Mouse (Mus musculus) ovary, postnatal 36 days (tissue): ENCODE data around the gene Aste1.

ENCODE experiments used
- DNase-seq: peaks from one replicate; pipeline ENCODE4 v3.0.0; 2022; ENCODE audit warnings: low spot score, mixed read lengths

Gene Aste1

DNA sequence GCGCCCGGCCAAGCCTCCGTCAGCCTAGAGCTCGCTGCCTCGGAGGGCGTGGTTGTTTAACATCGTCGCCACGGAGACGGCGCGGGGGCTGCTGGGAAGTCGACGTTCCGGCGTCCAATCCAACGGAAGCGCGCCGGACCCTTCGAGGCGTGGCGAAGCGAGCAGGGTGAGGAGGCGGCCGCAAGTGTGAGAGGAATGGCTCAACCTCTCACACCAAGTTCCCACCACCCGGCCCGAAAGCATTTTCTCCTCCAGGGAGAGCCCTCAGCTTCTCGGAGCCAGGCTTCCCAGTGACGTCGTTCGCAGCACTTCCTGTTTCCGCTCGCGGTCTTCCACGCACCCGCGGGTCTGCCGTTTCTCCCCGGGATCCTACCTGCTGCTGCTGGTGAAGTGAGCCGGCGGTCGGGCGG, at the start of gene Aste1, which contains the start of gene Nek11:
TSS of gene Aste1 (plus strand) at position 175 of the 410 bp plus-strand sequence.
TSS of gene Nek11 (minus strand) at position 307 of the 410 bp plus-strand sequence.
- DNase-seq = peak; percentile 93

GRCm38 (mm10) chr9:105348242-105349031, 46.8 kb upstream of the Aste1 start:
- DNase-seq = no peak

- no peak for DNase-seq
These were observed 46.2 kb upstream of the Aste1 start for GRCm38 (mm10) chr9:105349034-105349433.

GRCm38 (mm10) chr9:105362181-105362580, 33.0 kb upstream of the Aste1 start:
- no peak for DNase-seq

DNA sequence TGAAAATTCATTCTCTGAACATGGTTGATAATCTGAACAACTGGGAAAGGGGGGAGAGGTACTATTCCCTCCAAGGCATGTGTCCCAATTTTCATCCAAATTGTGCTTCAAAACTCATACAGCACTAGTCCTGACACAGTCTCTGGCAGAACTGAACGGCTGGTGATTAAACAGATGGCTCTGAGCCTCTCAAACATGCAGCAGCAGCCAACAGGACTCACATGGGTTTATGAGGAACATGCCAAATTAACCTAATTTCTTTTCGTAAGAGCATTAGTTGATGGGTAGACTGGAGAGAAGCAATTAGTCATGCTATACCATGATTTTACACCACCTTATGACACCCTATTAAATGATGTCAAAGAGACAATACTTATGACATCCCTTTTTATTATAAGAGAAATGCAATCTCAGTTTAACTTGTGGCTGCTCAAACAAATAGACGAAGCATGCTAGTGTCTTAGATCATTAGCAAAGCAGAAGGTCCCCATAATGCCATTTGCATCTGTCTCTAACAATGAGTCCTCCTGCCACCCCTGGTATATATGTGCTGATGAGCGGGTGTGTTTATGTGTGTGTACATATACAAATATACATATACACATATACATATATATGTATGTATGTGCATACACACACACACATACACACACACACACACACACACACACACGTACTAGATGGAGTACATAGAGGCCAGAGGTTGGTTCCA, 31.5 kb upstream of the Aste1 start:
- no peak for DNase-seq

GRCm38 (mm10) chr9:105366199-105366598, 29.0 kb upstream of the Aste1 start:
- DNase-seq = no peak

GRCm38 (mm10) chr9:105368605-105369004, 26.6 kb upstream of the Aste1 start:
- DNase-seq = no peak

- no peak for DNase-seq
These were observed 20.8 kb upstream of the Aste1 start for GRCm38 (mm10) chr9:105374361-105374760.

GRCm38 (mm10) chr9:105376411-105376810, 18.8 kb upstream of the Aste1 start:
- DNase-seq = no peak

DNA sequence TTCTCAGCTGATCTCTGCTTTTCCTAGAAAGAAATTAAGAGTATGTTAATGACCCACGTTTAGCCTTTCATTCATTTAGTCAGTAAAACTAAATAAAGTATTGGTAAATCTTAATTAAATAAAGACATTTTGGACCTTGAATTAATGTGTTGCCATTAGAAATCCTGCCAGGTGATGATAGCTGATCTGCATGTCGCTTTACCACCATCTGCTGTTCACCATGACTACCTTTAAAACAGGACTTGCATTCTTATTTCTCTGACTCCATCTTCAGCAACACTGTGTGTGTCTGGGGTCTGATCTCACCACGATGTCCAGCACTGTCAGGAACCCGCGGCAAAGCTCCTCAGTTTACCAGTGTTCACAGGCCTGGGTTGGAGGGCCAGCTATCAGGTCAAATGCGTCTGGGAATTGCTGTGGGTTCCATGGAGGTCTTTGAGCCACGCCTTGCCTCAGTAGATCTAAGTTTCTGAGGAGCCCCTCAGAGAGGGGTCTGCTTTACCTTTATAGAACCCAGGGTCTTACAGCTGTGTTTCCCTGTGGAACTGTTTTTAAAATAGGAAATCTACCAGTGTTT, 18.1 kb upstream of the Aste1 start:
- no peak for DNase-seq

DNA sequence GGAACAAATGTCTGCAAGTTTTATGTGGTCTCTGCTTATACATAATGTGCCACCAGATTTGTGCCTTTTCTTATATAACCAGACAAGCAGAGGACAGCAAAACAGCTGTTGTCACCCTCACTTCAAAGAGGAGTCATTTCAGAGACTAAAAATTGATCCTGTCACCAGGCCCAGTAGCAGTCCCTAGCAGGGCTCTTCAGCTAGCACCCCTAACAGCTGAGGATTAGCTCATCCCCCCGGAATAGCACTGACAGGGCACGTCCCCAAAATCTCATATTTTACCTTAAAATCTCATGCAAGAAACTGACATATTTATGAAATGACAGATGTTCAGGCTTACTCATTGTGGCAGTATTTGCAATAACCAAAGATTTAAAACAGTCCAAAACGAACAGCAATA, 17.6 kb upstream of the Aste1 start:
- DNase-seq = no peak

DNA sequence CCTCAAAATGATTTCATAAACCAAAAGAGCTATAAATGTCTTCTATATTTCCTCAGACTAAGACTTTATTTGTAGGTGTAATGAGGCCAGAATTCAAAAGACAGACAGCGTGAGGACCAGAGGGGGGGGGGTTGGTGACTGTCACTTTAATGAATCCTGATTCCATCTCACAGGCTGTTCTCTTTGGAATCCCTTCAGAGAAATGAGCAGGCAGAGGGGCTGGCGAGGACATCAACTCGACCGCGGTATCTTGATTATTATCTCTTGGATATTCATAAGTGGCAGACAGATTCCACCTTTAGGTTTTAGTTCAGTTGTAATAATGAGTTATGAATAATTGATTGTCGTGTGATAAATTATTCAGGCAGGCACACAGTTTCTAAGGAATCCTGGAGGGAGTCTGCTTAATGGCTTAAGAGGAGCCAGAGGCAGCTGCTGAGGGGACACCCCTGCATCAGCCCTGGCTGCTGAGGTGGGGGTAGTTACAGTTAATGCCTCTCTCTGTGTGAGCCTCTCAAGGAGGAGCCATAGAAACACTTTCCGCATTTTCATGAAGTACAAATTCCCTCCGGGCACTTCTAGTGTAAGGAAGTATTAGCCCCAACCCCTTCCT, 15.6 kb upstream of the Aste1 start:
- no peak for DNase-seq

- DNase-seq = no peak
These were observed 7.8 kb upstream of the Aste1 start for GRCm38 (mm10) chr9:105387403-105387802.

- peak; percentile 57 for DNase-seq
These were observed 5.9 kb upstream of the Aste1 start for GRCm38 (mm10) chr9:105389289-105389688.

- DNase-seq = no peak
These were observed 4.6 kb upstream of the Aste1 start for GRCm38 (mm10) chr9:105390616-105391015.

DNA sequence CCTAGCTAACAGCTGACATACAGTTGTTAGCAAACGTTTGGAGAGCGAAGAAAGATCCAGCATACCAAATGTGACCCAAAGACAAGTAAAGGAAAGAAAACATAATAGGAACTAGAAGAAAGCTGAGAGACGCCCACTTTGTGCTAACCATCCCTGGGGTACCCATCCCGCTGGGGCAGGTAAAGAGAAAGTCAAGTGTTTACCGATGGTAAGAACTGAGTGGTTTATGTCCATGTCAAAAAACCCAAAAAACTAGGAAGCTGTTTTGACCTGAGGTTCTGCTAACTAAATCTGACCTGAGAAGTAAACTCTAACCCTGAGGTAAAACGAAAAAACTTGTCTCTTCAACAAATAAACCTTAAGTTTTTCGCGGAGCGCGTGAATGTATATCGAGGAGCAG, 472 bp upstream of the Aste1 start:
- no peak for DNase-seq

GRCm38 (mm10) chr9:105408549-105408948, 13.4 kb downstream of the Aste1 start:
- DNase-seq = no peak

GRCm38 (mm10) chr9:105459032-105459431, 63.8 kb downstream of the Aste1 start:
- DNase-seq = no peak

GRCm38 (mm10) chr9:105461496-105461895, 66.3 kb downstream of the Aste1 start:
- no peak for DNase-seq
